Mouse (Mus musculus): ENCODE results near the gene Cdc42bpb. TPM values are rescaled to one million over a fixed set of nuclear protein-coding genes. Genes with fewer than 3 reads are reported as not detected.

Cdc42bpb gene
- total RNA-seq, 2 experiments from 2014 or later, result 69.1 to 74.5 TPM

- no peak for DNase-seq (ENCODE audit: low spot score in 2 of 2)
Measured at GRCm38 (mm10) chr12:111246808-111247464, 130.6 kb downstream of the Cdc42bpb start.

- DNase-seq (ENCODE audit: low spot score in 2 of 2), result no peak
Measured at GRCm38 (mm10) chr12:111245070-111245469, 132.4 kb downstream of the Cdc42bpb start.

GRCm38 (mm10) chr12:111243733-111244132, 133.8 kb downstream of the Cdc42bpb start:
- DNase-seq (ENCODE audit: low spot score in 2 of 2), result no peak

Other genes starting within 250 kb of the Cdc42bpb start
- gene Traf3, start 211.3 kb downstream of the Cdc42bpb start, total RNA-seq (2021), result 10 to 100 TPM; 31.4 to 36.9 TPM
- under 1 TPM in 1 of 2 experiments, not detected in 1; 0.34 TPM for gene 4930595D18Rik, start 193.2 kb downstream of the Cdc42bpb start, total RNA-seq (2021)
- under 1 TPM in 1 of 2 experiments, not detected in 1; 0.44 TPM for gene Amn, start 106.6 kb downstream of the Cdc42bpb start, total RNA-seq (2021)
- under 1 TPM in 1 of 2 experiments, not detected in 1; 0.59 TPM for gene Lbhd2, start 29.1 kb upstream of the Cdc42bpb start, total RNA-seq (2021)
- gene Exoc3l4, start 39.3 kb upstream of the Cdc42bpb start, total RNA-seq (2021), result 1 to 10 TPM; 5.0 to 6.1 TPM
- gene Tnfaip2, start 64.8 kb upstream of the Cdc42bpb start, total RNA-seq (2021), result 10 to 100 TPM in 1 of 2 experiments, 1 to 10 TPM in 1; 7.0 to 10.2 TPM
- 1 to 10 TPM; 6.9 to 7.5 TPM for gene Gm266, start 108.1 kb upstream of the Cdc42bpb start, total RNA-seq (2021)
- gene Eif5, start 160.3 kb upstream of the Cdc42bpb start, total RNA-seq (2021), result 100 to 1,000 TPM; 157 to 160 TPM
- gene Mark3, start 196.8 kb upstream of the Cdc42bpb start, total RNA-seq (2021), result 10 to 100 TPM; 62.1 to 72.5 TPM

All from gastrocnemius, postnatal 4 days (tissue).